Mouse (Mus musculus): Measurements from ENCODE around the gene Cgref1. TPM values are rescaled to one million over a fixed set of nuclear protein-coding genes. Genes with fewer than 3 reads are reported as not detected.

Cgref1 gene
- total RNA-seq, 1 experiment from 2014 or later = 0.47 TPM

DNA sequence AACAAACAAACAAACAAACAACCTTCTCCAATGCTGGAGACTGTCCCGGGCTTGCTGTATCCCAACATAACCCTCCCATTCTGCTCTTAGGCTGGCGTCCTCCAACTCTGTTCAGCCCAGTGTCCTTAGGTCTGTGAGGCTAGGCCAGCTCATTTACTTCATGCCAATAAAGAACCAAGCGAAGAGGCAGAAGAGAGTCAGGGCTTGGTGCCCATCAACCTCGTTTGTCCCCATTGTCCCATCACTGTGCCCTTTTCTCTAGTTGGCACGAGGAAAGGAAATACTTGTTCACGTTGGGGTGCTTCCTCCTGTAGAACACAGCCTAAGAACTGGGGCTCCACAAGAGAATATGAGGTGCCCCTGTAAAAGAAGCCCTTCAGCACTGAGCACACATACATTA lies 6.3 kb upstream of the Cgref1 start:
- ATAC-seq (ENCODE audit: extremely low read depth, insufficient number of reproducible peaks, low FRiP score, poor library complexity, severe bottlenecking) = no peak

DNA sequence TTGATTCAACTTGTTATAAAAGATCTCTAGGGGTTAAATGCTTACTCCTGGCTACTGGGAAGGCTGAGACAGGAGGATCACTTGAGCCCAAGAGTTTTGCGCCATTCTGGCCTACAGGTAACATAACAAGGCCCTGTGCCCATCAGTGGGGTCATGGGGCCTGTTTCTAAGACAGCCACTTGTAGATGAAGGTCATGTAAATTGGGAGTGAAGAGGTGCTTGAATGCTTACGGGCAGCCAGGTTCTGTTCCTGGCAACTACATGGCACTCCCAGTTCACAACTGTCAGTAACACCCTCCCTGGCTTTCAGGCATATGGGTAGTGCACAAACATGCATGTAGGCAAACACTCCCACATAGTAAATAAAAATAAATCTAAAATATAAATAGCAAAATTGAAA lies 5.5 kb upstream of the Cgref1 start:
- no peak for ATAC-seq (ENCODE audit: extremely low read depth, insufficient number of reproducible peaks, low FRiP score, poor library complexity, severe bottlenecking)

DNA sequence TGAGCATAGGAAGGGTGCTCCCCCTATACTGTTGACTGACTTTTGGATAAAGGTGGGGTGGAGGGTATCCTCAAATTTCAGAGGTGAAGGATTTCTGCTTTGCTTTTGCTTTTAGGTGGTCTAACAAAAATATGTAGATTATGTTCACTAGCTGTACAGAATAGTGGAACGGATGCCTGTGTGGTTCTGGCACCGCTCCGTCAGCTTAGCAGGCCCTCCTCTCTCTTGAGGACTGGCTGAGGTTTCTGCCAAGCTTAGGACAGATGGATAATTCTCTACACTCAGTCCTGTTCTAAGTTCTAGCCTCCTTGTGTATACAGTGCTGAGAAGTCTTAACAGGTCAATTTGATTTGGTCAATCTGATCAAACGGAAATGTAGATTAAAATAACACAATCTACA lies 5.1 kb upstream of the Cgref1 start:
- ATAC-seq (ENCODE audit: extremely low read depth, insufficient number of reproducible peaks, low FRiP score, poor library complexity, severe bottlenecking) = no peak

DNA sequence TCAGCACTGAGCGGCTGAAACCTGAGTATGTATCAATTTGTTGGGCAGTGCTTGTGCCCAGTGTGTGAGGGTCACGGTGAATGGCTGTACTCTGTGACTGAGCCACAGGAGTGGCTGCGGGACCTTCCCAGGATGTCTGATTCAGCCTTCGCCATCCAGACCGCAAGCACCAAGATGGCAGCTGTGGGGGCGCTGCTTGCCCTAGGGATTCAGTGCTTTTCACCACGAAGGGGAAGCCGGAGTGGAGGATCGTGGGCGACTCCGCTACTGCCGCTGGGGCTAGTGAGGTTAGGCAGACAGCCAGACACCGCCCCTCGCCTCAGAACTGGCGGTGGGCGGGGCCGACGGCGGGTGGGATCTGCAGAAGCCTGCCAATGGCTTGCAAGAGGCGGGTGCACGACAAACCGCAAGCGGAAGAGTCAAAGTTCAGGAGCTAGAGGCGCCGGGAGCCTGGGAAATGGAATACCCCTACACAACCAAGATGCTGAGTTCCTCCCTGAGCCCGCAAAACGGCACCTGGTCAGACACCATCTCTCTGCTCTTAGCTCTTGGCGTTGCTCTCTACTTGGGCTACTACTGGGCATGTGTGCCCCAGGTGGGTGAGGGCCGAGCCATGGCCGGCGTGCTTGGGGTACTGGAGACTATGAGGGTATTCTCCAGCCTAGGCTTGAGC lies 4.4 kb upstream of the Cgref1 start:
- peak; percentile 72 for ATAC-seq (ENCODE audit: extremely low read depth, insufficient number of reproducible peaks, low FRiP score, poor library complexity, severe bottlenecking)

DNA sequence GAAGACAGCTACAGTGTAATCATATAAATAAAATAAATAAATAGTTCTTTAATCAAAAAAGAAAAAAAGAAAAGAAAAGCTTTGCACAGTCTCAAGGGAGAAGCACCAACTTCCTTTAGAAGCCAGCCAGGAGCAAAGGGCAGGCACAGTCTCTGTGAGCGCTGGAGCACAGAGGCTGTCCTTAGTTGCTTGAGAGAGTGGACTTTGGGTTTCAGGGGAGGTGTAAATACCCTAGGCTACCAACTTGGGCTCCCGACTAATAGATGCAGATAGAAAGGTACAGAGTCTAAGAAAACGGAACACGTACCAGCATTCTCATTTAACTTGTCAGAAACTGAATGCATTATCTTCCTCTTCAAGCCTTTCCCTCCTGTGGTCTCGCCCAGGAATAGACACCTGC lies 3.2 kb upstream of the Cgref1 start:
- no peak for ATAC-seq (ENCODE audit: extremely low read depth, insufficient number of reproducible peaks, low FRiP score, poor library complexity, severe bottlenecking)

DNA sequence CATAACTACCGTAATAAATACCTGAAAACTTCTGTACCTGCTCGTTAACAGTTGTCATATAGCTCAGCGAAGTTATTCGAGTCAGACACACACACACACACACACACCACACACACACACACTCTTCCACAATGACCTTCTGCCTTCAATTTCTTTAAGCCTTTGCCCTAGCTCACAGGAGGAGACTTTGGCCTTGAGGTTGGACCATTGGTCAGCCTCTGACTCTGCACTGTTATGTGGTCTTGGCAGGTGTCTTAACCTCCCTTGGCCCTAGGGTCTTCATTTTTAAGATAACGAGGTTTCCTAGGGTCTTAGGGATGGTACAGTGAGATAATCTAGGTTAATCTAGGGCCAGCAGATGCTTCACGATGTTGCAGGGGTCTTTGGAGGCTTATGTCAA lies 1.0 kb downstream of the Cgref1 start:
- ATAC-seq (ENCODE audit: extremely low read depth, insufficient number of reproducible peaks, low FRiP score, poor library complexity, severe bottlenecking) = no peak

DNA sequence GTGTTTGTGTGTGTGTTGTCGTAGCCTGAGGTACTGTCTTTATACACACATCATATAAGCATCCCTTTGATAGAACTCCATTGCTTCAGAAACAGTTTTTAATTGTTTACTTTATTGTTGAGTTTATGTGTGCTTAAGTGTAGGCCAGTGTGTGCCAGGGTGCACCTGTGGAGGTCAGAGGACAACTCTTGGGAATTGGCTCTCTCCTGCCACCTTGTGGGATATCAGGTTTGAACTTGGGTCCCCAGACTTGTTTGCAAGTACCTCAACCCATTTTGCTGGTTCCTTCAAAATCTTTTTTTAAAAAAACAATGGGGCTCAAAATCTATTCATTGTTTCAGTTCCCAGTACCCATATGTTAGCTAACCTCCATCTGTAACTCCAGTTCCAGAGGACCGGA lies 2.4 kb downstream of the Cgref1 start:
- ATAC-seq (ENCODE audit: extremely low read depth, insufficient number of reproducible peaks, low FRiP score, poor library complexity, severe bottlenecking) = no peak

DNA sequence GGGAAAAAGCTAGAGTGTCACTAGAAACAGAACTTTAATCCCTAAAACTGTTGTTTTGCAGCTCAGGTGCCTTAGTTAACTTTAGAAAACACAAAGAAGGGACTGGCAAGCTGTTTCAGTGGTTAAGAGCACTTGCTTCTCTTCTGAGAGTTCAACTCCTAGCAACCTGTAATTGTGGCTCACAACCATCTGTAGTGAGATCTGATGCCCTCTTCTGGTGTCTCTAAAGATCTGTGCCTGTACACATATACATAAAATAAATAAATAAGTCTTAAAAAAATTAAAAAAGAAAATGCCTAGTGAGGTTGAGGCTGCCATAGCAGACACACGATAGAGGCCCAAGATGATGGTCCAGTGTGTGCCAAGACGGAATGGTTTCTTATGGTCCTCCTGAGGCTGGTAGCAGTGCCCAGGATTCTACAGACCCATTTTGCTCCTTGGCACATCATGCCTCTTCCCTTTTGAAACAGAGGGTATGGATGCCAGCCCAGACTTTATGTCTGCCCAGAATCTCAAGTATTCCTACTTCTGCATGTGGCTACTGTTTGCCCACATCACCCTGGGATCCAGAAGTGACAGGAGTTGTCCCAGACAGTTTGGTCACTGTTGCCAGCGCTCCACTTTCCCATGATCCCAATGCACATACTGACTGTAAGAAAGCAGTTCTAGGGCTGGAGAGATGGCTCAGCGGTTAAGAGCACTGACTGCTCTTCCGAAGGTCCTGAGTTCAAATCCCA lies 10.5 kb downstream of the Cgref1 start:
- ATAC-seq (ENCODE audit: extremely low read depth, insufficient number of reproducible peaks, low FRiP score, poor library complexity, severe bottlenecking) = no peak

DNA sequence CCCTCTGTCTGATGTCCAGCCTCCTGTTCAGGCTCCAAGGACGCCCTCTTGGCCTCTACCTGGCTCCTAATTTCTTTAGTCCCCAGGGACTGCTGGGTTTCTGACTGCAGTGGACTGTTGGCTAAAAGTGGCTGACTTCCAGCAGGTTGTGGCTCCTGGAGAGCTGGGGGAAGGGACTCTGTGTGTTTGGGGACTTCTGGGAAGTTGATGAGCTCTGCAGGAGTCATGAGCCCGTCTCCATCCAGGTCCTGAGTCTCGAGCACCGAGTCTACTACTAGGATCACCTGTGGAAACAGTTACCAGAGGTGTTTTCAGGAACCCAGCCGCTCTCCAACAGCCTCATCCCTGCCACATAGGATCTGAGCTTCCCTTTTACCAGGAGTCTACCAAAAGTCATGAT lies 11.7 kb downstream of the Cgref1 start:
- ATAC-seq (ENCODE audit: extremely low read depth, insufficient number of reproducible peaks, low FRiP score, poor library complexity, severe bottlenecking) = no peak

DNA sequence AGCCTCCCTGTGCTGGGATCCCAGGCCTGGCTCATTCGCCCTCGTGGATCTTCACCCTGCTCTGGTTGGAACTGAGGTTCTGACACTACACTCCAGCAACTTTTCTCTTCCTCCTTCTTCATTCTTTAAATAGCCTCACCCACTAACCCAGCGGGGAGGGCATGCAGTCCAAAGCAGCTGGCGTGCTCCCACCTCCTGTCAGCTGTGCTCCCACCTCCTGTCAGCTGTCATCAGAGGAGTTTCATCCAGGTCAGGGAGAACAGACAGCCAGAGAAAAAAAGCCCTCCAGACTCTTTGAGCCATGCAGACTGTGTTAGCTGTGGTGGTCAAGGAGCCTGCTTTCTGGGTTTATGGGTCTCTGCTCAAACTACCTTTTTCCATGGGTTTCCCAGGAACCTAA lies 14.0 kb downstream of the Cgref1 start:
- no peak for ATAC-seq (ENCODE audit: extremely low read depth, insufficient number of reproducible peaks, low FRiP score, poor library complexity, severe bottlenecking)

DNA sequence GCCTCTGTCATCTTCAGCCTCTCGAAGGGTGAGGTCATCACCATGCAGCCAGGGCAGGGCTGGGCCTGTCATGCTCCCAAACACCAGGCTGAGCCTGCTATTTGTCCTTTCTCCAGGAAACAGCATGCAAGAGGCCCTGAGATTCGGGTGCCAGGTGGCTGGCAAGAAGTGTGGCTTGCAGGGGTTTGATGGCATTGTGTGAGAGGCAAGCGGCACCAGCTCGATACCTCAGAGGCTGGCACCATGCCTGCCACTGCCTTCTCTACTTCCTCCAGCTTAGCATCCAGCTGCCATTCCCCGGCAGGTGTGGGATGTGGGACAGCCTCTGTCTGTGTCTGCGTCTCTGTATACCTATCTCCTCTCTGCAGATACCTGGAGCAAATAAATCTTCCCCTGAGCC lies 14.5 kb downstream of the Cgref1 start:
- no peak for ATAC-seq (ENCODE audit: extremely low read depth, insufficient number of reproducible peaks, low FRiP score, poor library complexity, severe bottlenecking)

DNA sequence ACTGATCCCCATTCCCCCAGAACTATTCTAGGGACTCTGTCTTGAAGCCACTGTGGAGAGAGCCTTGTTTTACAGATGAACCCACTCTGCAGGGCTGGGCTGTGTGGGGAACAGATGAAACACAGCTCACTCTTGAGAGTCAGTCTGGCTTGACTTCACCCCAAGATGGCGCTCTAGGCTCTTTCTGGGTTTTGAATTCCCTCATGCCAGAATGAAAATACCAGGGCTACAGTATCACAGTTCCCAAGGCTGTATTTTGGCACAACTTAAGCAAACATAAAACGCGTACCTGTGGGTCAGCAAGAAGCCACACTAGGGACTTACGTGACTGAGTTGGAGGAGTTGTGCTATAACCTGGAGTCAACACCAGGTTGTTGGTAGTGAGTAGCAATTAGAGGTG lies 15.3 kb downstream of the Cgref1 start:
- ATAC-seq (ENCODE audit: extremely low read depth, insufficient number of reproducible peaks, low FRiP score, poor library complexity, severe bottlenecking) = peak; percentile 59; the same call in 1 of the 2 replicates

DNA sequence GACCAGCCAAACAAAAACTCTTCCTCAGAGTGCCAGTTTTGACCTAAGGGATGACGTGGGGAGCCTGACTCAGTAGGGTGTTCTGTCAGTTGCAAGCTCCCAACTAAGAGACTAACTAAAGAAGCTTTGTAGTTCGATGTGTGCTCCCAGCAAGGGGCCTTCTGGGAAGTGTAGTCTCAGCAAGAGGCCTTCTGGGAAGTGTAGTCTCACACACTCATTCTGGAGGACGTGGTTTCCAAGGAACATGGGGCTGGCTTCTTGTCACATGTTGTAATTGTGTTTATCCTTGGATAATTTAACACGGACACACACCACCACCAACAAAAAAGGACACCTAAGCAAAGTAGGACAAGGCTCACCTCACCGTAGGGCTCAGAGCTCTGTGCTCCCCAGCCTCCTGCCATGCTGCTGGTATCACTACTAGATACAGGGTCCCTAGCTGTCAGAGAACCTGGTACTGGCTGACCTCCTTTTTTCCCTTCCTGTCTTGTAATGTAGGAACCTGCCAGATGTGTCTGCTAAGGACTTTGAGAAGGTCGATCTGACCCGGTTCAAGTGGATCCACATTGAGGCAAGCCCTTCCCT lies 17.4 kb downstream of the Cgref1 start:
- ATAC-seq (ENCODE audit: extremely low read depth, insufficient number of reproducible peaks, low FRiP score, poor library complexity, severe bottlenecking) = no peak

DNA sequence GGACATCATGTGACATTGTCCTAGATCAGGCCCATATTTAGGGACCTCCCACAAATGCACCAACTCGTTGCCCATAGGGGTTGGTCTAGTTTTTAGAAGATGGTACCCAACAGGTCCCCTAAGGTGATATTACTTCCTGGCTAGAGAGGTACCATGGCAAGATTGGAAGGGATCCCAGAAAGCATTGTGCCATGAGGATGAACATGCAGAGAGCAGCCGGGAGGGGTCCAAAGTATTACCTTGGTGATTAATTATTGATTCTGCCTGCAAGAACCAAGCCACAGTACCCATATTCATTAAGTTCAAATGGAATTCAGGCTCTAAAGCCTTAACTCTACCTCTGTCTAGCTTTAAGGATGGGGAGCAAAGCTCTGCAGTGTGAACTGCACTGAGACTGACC lies 19.3 kb downstream of the Cgref1 start:
- no peak for ATAC-seq (ENCODE audit: extremely low read depth, insufficient number of reproducible peaks, low FRiP score, poor library complexity, severe bottlenecking)

DNA sequence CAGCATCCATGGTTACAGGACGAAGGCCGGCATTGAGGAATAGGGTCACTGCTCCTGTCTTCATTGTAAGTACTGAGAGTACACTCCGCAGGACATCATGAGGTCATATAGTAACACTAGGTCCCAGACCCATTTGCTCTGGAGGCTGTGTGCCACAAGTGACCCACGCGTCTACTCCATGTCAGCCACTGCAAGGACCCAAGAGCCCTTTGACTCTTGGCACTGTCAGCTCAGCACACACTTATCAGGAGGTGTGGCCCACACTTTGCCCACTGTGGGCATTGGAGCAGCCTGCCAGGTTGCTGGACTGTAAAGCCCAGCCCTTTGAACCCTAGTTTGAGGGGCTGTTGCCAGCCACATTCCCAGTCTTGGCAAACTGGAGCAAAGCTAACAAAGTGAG lies 20.2 kb downstream of the Cgref1 start:
- no peak for ATAC-seq (ENCODE audit: extremely low read depth, insufficient number of reproducible peaks, low FRiP score, poor library complexity, severe bottlenecking)

DNA sequence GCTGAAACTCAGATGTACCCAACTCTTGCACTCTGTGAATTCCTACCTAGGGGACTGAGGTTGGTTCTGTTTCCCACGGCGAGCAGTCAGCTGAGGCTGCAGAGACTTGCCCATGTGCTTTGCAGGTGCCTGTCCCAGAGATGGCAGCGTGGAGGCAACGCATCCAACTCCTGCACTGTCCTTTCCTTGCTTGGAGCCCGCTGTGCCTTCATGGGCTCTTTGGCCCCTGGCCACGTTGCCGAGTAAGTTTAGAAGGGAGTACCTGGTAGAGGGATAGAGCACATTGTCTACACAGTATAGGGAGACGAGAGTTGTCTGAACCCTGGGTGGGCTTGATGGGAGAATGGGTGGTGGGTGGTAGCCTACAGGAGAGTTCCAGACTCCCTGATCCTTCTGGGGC lies 20.8 kb downstream of the Cgref1 start:
- no peak for ATAC-seq (ENCODE audit: extremely low read depth, insufficient number of reproducible peaks, low FRiP score, poor library complexity, severe bottlenecking)

DNA sequence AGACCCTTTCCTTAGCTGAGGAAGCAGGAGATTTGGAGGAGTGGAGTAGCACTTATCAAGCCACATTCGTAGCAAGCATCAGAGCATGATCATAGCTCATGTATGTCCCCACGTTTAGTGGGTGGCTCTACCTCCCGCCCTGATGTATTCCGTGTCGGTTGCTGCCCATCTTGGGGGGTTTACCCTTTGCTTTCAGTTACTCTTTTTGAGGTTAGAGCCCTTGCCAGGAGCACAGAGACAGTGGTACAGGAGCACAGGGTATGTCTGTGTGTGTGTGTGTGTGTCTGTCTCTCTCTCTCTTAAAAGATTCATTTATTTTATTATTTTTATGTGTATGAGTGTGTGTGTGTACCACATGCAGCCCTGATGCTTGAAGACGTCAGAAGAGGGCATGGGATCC lies 22.3 kb downstream of the Cgref1 start:
- no peak for ATAC-seq (ENCODE audit: extremely low read depth, insufficient number of reproducible peaks, low FRiP score, poor library complexity, severe bottlenecking)

DNA sequence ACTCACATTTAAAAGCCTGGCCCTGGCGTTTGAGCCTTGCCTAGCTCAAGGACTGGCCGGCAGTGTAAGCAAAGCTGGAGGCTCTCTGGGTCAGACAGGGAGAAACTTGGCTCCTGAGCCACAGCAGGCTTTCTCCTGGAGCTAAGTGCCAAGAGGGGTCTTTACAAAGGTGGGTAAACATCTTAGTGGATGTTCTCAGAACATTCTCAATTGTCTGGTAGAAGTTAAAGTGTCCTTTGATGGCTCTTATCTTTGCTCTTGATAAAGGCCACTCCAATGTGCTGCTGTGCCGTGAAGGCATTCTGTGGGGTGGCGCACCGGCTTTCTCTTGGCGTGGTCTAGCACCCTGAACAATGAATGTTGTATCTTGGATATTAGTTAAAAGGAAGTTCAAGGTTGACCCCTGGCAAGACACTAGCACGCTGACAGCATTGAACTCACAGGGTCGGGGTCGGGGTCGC lies 22.8 kb downstream of the Cgref1 start:
- ATAC-seq (ENCODE audit: extremely low read depth, insufficient number of reproducible peaks, low FRiP score, poor library complexity, severe bottlenecking) = no peak

DNA sequence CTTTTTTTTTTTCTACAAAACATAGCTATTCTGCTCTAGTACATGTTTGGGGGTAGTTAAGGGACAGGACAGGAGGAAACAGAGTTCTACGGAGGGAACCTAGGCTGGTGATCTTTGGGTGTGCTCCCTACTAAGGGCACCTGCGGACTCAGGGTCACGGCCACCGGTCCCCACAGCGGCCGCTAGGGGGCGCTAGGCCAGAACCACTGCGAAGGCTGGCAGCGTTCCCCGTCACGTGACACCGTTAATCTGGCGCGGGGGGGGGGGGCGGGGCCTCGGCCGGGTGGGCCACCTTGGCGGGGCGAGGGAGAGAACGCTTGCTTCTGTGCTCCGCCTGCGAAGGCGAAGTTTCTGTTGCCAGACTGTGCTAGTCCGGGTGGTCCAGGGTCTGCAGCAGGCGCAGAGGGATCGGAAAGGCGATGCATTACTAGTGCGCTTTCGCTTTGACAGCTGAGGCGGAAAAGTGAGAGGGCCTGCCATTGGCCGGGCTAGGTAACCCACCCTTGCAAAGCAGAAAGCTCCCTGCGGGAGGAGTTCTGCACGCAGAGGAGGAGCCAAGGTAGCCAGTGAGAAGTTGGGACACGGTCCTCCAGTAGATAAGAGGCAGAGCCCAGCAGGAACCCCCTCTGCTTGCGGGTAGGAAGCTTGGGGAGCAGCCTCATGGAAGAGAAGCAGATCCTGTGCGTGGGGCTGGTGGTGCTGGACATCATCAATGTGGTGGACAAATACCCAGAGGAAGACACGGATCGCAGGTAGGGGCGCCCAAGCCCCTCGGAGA lies 23.9 kb downstream of the Cgref1 start, which contains the start of gene Khk:
Khk (plus strand) TSS at position 176 of the 778 bp plus-strand sequence.
- ATAC-seq (ENCODE audit: extremely low read depth, insufficient number of reproducible peaks, low FRiP score, poor library complexity, severe bottlenecking) = peak; percentile 71

DNA sequence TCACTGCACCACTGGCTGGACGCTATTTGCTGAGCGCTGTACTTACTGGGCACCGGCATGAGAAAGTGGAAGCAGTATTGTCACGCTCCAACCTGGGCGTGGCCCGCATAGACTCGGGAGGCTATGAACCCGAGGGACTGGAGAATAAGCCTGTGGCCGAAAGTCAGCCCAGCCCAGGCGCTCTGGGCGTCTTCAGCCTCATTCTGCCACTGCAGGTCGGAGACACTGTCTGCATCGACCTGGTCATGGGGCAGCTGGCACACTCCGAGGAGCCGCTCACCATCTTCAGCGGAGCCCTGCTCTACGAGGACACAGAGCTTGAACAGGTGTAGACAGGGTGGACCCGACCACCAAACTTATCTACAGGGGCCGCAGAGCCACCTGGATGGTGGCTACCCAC lies 24.8 kb downstream of the Cgref1 start:
- ATAC-seq (ENCODE audit: extremely low read depth, insufficient number of reproducible peaks, low FRiP score, poor library complexity, severe bottlenecking) = no peak

Data from neutrophil, adult 5-6 weeks (primary cell).